Mouse (Mus musculus): Measurements from ENCODE around the gene Mak. TPM values are rescaled to one million over a fixed set of nuclear protein-coding genes. Genes with fewer than 3 reads are reported as not detected.
"Not testable (repeated sequence)": the region's sequence is repeated elsewhere in the genome, so short reads cannot be mapped to it uniquely, and the experiment has no call there.

Mak gene
- total and polyA plus RNA-seq, 2 experiments = under 0.01 TPM; not detected in 1

- 75% methylated on average over 5 of the region's 5 CpGs for WGBS
- no peaks in the 10 kb centered on the region for H3K27me3 ChIP-seq (ENCODE audit: control insufficient read depth, insufficient read depth, low read length)
- peak overlapping the region; percentile 89; the same call in 1 of the 2 replicates for H3K4me3 ChIP-seq (ENCODE audit: insufficient read depth, low read depth, low read length)
- no peak overlapping the region for H3K9ac ChIP-seq (ENCODE audit: low read depth, low read length)
- H3K4me1 ChIP-seq (ENCODE audit: control insufficient read depth, insufficient read depth, low read length) = peaks cover 22% of the 10 kb centered on the region
- H3K27ac ChIP-seq (replicated peaks; ENCODE audit: insufficient read depth, low read depth, low read length) = no peak overlapping the region
- 0 out of 2 replicates have a peak, but pooled peaks cover under 1% of the 10 kb centered on the region for H3K36me3 ChIP-seq (ENCODE audit: control insufficient read depth, insufficient read depth, low read length)
- TF ChIP-seq POLR2A (IDR thresholded peaks at IDR 0.05; ENCODE audit: extremely low read depth, insufficient read depth, low read length) = no peak
- TF ChIP-seq CTCF (IDR thresholded peaks at IDR 0.05; ENCODE audit: low read depth, low read length) = no peak
- peaks cover 20% of the 10 kb centered on the region; the same call in 1 of the 2 replicates for H3K79me2 ChIP-seq (ENCODE audit: control insufficient read depth, insufficient read depth, low read length)
- DNase-seq (ENCODE audit: extremely low read depth, low read depth, low spot score) = no peak
Measured at GRCm38 (mm10) chr13:41002001-41002400, 77.5 kb downstream of the Mak start.

DNA sequence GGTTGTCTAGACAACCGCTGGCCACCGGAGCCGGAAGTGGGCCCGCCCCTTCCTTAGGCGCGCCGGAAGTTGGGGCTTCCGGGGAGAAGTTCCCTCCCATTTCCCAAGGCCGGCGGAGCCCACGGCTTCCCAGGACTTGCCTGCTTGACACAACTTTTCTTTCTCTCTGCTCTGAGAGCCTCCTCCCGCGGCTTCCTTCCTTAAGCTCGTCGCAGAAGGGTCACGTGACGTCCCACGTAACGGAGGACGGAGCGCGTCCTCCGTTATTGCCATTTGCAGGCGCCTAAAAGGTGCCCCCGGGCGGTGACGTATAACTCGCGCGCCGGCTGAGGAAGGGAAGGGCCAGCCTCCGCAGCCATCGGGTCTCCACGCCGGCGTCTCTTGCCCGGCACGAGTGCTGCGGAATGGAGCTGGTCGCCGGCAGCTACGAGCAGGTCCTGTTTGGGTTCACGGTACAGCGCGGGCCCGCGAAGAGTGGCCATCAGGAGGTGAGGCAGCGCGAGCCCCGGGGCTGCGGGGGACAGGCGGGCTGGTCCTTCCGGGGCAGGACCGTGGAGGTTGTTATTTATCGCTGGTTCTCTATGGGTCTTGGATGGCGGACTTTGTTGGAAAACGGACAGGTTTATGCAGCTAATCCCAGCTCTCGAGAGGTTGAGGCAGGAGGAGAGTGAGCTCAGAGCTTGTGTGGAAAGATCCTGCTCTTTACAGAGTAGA lies 78.4 kb downstream of the Mak start, which contains the start of gene Pak1ip1:
TSS of gene Pak1ip1 (plus strand) at position 98 of the 714 bp plus-strand sequence.
- H3K27ac ChIP-seq (replicated peaks; ENCODE audit: insufficient read depth, low read depth, low read length) = peak within 1 kb of the TSS; percentile 99
- H3K9ac ChIP-seq (ENCODE audit: low read depth, low read length) = peak within 1 kb of the TSS; percentile 93
- peak; percentile 81 for DNase-seq (ENCODE audit: extremely low read depth, low read depth, low spot score)
- peaks cover 17% of the 10 kb centered on the region for H3K4me1 ChIP-seq (ENCODE audit: control insufficient read depth, insufficient read depth, low read length)
- no peaks in the 10 kb centered on the region for H3K36me3 ChIP-seq (ENCODE audit: control insufficient read depth, insufficient read depth, low read length)
- peak within 1 kb of the TSS; percentile 89 for H3K4me3 ChIP-seq (ENCODE audit: insufficient read depth, low read depth, low read length)
- H3K27me3 ChIP-seq (ENCODE audit: control insufficient read depth, insufficient read depth, low read length) = no peaks in the 10 kb centered on the region
- TF ChIP-seq CTCF (IDR thresholded peaks at IDR 0.05; ENCODE audit: low read depth, low read length) (no peak), POLR2A (IDR thresholded peaks at IDR 0.05; ENCODE audit: extremely low read depth, insufficient read depth, low read length) (no peak)
- under 1% methylated on average over 58 of the region's 58 CpGs for WGBS
- H3K79me2 ChIP-seq (ENCODE audit: control insufficient read depth, insufficient read depth, low read length) = peaks cover 15% of the 10 kb centered on the region; the same call in 1 of the 2 replicates

DNA sequence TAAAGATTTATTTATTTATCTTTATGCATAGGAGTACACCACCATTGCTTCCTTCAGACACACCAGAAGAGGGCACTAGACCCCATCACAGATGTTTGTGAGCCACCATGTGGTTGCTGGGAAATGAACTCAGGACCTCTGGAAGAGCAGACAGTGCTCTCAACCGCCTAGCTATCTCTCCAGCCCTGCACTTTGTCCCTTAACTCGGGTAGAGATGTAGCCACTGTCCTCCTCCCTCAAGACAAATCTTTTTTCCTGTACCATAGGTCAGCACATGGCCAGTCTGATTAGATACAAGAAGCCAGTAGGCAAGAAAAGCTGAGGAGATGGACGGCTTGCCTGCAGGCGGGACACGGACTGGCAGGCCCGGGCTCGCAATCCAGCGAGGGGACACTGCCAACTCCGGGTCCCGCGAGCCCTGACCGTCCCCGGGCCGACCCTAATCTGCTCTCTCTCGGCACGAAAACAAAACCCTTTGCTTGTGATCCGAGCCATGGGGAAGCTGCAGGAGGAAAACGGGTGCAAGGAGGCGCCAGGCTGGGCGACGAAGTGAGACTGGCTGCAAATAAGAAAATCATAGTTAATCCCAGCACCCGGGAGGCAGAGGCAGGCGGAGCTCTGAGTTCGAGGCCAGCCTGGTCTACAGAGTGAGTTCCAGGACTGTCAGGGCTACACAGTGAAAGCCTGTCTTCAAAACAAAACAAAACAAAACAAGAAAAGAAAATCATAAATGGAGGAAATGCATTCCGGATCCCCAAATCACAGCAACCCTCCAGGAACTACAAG lies 79.2 kb downstream of the Mak start:
- no peaks in the 10 kb centered on the region for H3K27me3 ChIP-seq (ENCODE audit: control insufficient read depth, insufficient read depth, low read length)
- H3K27ac ChIP-seq (replicated peaks; ENCODE audit: insufficient read depth, low read depth, low read length) = peak overlapping the region; percentile 99
- peaks cover 15% of the 10 kb centered on the region; the same call in 1 of the 2 replicates for H3K79me2 ChIP-seq (ENCODE audit: control insufficient read depth, insufficient read depth, low read length)
- H3K9ac ChIP-seq (ENCODE audit: low read depth, low read length) = peak overlapping the region; percentile 83
- DNase-seq (ENCODE audit: extremely low read depth, low read depth, low spot score) = peak; percentile 76
- no peak for TF ChIP-seq POLR2A (IDR thresholded peaks at IDR 0.05; ENCODE audit: extremely low read depth, insufficient read depth, low read length)
- peak; percentile 33 for TF ChIP-seq CTCF (IDR thresholded peaks at IDR 0.05; ENCODE audit: low read depth, low read length)
- under 1% methylated on average over 25 of the region's 25 CpGs for WGBS
- H3K4me1 ChIP-seq (ENCODE audit: control insufficient read depth, insufficient read depth, low read length) = peaks cover 13% of the 10 kb centered on the region
- H3K36me3 ChIP-seq (ENCODE audit: control insufficient read depth, insufficient read depth, low read length) = no peaks in the 10 kb centered on the region
- H3K4me3 ChIP-seq (ENCODE audit: insufficient read depth, low read depth, low read length) = peak overlapping the region; percentile 89

- not testable (repeated sequence) for H3K27ac ChIP-seq (replicated peaks; ENCODE audit: insufficient read depth, low read depth, low read length); H3K27me3 ChIP-seq (ENCODE audit: control insufficient read depth, insufficient read depth, low read length); H3K36me3 ChIP-seq (ENCODE audit: control insufficient read depth, insufficient read depth, low read length); H3K4me3 ChIP-seq (ENCODE audit: insufficient read depth, low read depth, low read length); H3K4me1 ChIP-seq (ENCODE audit: control insufficient read depth, insufficient read depth, low read length); H3K9ac ChIP-seq (ENCODE audit: low read depth, low read length); DNase-seq (ENCODE audit: extremely low read depth, low read depth, low spot score)
- H3K79me2 ChIP-seq (ENCODE audit: control insufficient read depth, insufficient read depth, low read length) = peaks cover 15% of the 10 kb centered on the region; the same call in 1 of the 2 replicates
- 82% methylated on average over 5 of the region's 5 CpGs for WGBS
Measured at GRCm38 (mm10) chr13:40998537-40998936, 81.0 kb downstream of the Mak start.

GRCm38 (mm10) chr13:40994487-40995263 lies 84.8 kb downstream of the Mak start:
- TF ChIP-seq CTCF (IDR thresholded peaks at IDR 0.05; ENCODE audit: low read depth, low read length) (no peak), POLR2A (IDR thresholded peaks at IDR 0.05; ENCODE audit: extremely low read depth, insufficient read depth, low read length) (no peak)
- WGBS = 9% methylated on average over 8 of the region's 8 CpGs
- Histone ChIP-seq H3K9ac (ENCODE audit: low read depth, low read length) (no peak overlapping the region), H3K27me3 (ENCODE audit: control insufficient read depth, insufficient read depth, low read length) (no peaks in the 10 kb centered on the region), H3K36me3 (ENCODE audit: control insufficient read depth, insufficient read depth, low read length) (no peaks in the 10 kb centered on the region), H3K4me3 (ENCODE audit: insufficient read depth, low read depth, low read length) (no peak overlapping the region), H3K27ac (replicated peaks; ENCODE audit: insufficient read depth, low read depth, low read length) (no peak overlapping the region), H3K79me2 (ENCODE audit: control insufficient read depth, insufficient read depth, low read length) (no peaks in the 10 kb centered on the region), H3K4me1 (ENCODE audit: control insufficient read depth, insufficient read depth, low read length) (peaks cover 3% of the 10 kb centered on the region)
- DNase-seq (ENCODE audit: extremely low read depth, low read depth, low spot score) = peak; percentile 69
